Mouse (Mus musculus): Measurements from ENCODE around the gene Slc12a1. TPM values are rescaled to one million over a fixed set of nuclear protein-coding genes. Genes with fewer than 3 reads are reported as not detected.
A peak's percentile ranks its signal among the peaks of the same experiment; 100 is the strongest.

Gene Slc12a1
- total and polyA plus RNA-seq, 2 experiments from 2014 or later: not detected

DNA sequence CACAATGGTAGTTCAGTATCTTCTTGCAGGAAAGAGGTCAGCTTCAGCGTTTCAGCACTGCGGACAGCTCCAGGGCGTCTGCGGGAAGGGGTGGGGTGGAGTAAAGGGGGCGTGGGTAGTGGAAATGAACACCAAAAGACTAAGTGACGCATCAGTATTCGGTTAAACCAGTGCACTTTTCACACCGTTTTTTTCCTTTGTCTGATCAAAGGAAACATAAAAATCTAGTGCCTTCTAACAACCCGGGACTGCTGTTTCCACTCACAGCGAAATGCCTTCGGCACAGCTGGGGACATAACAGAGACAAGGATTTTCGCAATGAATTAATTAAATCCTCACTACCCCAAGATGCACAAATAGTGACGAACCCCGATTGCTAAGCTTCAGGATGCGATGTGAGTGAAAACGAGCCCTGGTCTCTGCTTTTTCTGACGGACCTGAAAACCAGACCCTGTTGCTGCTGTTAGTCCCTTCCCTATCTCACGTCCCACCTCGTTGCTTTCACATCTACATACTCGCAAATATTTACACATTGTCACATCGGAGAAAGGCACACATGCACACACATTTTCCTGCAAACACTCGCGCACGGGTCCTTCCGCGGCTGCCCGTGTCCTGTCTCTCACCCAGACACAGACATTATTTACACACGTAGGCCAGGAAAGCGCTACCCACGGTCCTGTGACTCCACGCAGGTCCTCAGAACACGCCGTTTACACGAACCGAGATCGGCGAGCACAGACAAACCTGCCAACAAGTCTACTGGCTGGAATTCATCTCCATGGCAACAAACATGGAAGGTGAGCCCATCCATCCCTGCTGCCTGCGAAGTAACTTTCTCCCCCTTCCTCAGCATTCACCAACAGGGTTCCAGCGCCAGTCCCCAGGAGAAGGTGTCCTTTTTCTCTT is 16.1 kb upstream of the Slc12a1 start, which contains the start of gene Ctxn2:
Gene Ctxn2 (plus strand): TSS at position 790 of the 909 bp plus-strand sequence.
- H3K9me3 ChIP-seq (replicated peaks; ENCODE audit: control insufficient read depth, low read length): no peaks in the 10 kb centered on the region
- peak within 1 kb of the TSS; percentile 60 for H3K4me2 ChIP-seq (ENCODE audit: low read depth, low read length)
- 0 out of 2 replicates have a peak, but pooled peaks have one; percentile 57 for ATAC-seq (ENCODE audit: insufficient read depth, low read depth)
- no peaks in the 10 kb centered on the region for H3K36me3 ChIP-seq (replicated peaks; ENCODE audit: control insufficient read depth, insufficient read depth, low read length)
- H3K27ac ChIP-seq (ENCODE audit: low read depth): no peak within 1 kb of the TSS
- WGBS: 2% methylated on average over 39 of the region's 39 CpGs
- H3K4me3 ChIP-seq (ENCODE audit: low read depth, low read length): peak within 1 kb of the TSS; percentile 37
- H3K9ac ChIP-seq (replicated peaks; ENCODE audit: low read depth, low read length): no peak within 1 kb of the TSS
- no peak for TF ChIP-seq EP300 (IDR thresholded peaks at IDR 0.05; ENCODE audit: low read depth)
- no peak for TF ChIP-seq CTCF (IDR thresholded peaks at IDR 0.05; ENCODE audit: low read depth)
- peak; percentile 67 for DNase-seq (ENCODE audit: low spot score)
- H3K27me3 ChIP-seq (ENCODE audit: control insufficient read depth, insufficient read depth, low read length): peaks cover 9% of the 10 kb centered on the region; the same call in 1 of the 2 replicates
- peaks cover 10% of the 10 kb centered on the region for H3K4me1 ChIP-seq (ENCODE audit: control insufficient read depth, insufficient read depth)

GRCm38 (mm10) chr2:125136846-125137245 is 15.5 kb upstream of the Slc12a1 start:
- TF ChIP-seq CTCF (IDR thresholded peaks at IDR 0.05; ENCODE audit: low read depth): no peak
- TF ChIP-seq EP300 (IDR thresholded peaks at IDR 0.05; ENCODE audit: low read depth): no peak

GRCm38 (mm10) chr2:125142336-125142735 is 10.0 kb upstream of the Slc12a1 start:
- ATAC-seq (ENCODE audit: insufficient read depth, low read depth): no peak
- Histone ChIP-seq H3K36me3 (replicated peaks; ENCODE audit: control insufficient read depth, insufficient read depth, low read length) (no peaks in the 10 kb centered on the region), H3K4me3 (ENCODE audit: low read depth, low read length) (no peak overlapping the region), H3K9me3 (replicated peaks; ENCODE audit: control insufficient read depth, low read length) (no peaks in the 10 kb centered on the region), H3K4me1 (ENCODE audit: control insufficient read depth, insufficient read depth) (no peaks in the 10 kb centered on the region), H3K4me2 (ENCODE audit: low read depth, low read length) (no peak overlapping the region), H3K9ac (replicated peaks; ENCODE audit: low read depth, low read length) (no peak overlapping the region), H3K27me3 (ENCODE audit: control insufficient read depth, insufficient read depth, low read length) (no peaks in the 10 kb centered on the region; the same call in 1 of the 2 replicates), H3K27ac (ENCODE audit: low read depth) (no peak overlapping the region)
- TF ChIP-seq EP300 (IDR thresholded peaks at IDR 0.05; ENCODE audit: low read depth) (no peak), CTCF (IDR thresholded peaks at IDR 0.05; ENCODE audit: low read depth) (no peak)
- no peak for DNase-seq (ENCODE audit: low spot score)

More at GRCm38 (mm10) chr2:125136846-125137245, 15.5 kb upstream of the Slc12a1 start:
- Histone ChIP-seq H3K4me1 (ENCODE audit: control insufficient read depth, insufficient read depth) (peaks cover 10% of the 10 kb centered on the region), H3K4me3 (ENCODE audit: low read depth, low read length) (no peak overlapping the region), H3K9ac (replicated peaks; ENCODE audit: low read depth, low read length) (no peak overlapping the region), H3K27ac (ENCODE audit: low read depth) (no peak overlapping the region), H3K9me3 (replicated peaks; ENCODE audit: control insufficient read depth, low read length) (no peaks in the 10 kb centered on the region), H3K36me3 (replicated peaks; ENCODE audit: control insufficient read depth, insufficient read depth, low read length) (no peaks in the 10 kb centered on the region), H3K4me2 (ENCODE audit: low read depth, low read length) (peak overlapping the region; percentile 60; the same call in 1 of the 2 replicates), H3K27me3 (ENCODE audit: control insufficient read depth, insufficient read depth, low read length) (peaks cover 9% of the 10 kb centered on the region; the same call in 1 of the 2 replicates)
- DNase-seq (ENCODE audit: low spot score) (no peak), ATAC-seq (ENCODE audit: insufficient read depth, low read depth) (no peak)
- WGBS: 26% methylated on average over 7 of the region's 7 CpGs

- ATAC-seq (ENCODE audit: insufficient read depth, low read depth) (no peak), DNase-seq (ENCODE audit: low spot score) (no peak)
- no peaks in the 10 kb centered on the region for H3K27me3 ChIP-seq (ENCODE audit: control insufficient read depth, insufficient read depth, low read length)
- H3K9me3 ChIP-seq (replicated peaks; ENCODE audit: control insufficient read depth, low read length): no peaks in the 10 kb centered on the region
- H3K4me2 ChIP-seq (ENCODE audit: low read depth, low read length): no peak overlapping the region
- no peaks in the 10 kb centered on the region for H3K36me3 ChIP-seq (replicated peaks; ENCODE audit: control insufficient read depth, insufficient read depth, low read length)
- no peaks in the 10 kb centered on the region for H3K4me1 ChIP-seq (ENCODE audit: control insufficient read depth, insufficient read depth)
- 82% methylated on average over 9 of the region's 9 CpGs for WGBS
- H3K27ac ChIP-seq (ENCODE audit: low read depth): no peak overlapping the region
- TF ChIP-seq EP300 (IDR thresholded peaks at IDR 0.05; ENCODE audit: low read depth) (no peak), CTCF (IDR thresholded peaks at IDR 0.05; ENCODE audit: low read depth) (no peak)
- H3K4me3 ChIP-seq (ENCODE audit: low read depth, low read length): no peak overlapping the region
- no peak overlapping the region for H3K9ac ChIP-seq (replicated peaks; ENCODE audit: low read depth, low read length)
Observed at GRCm38 (mm10) chr2:125154294-125154693, 2.0 kb downstream of the Slc12a1 start.

- Histone ChIP-seq H3K27ac (ENCODE audit: low read depth) (no peak overlapping the region), H3K36me3 (replicated peaks; ENCODE audit: control insufficient read depth, insufficient read depth, low read length) (no peaks in the 10 kb centered on the region), H3K4me2 (ENCODE audit: low read depth, low read length) (no peak overlapping the region), H3K4me1 (ENCODE audit: control insufficient read depth, insufficient read depth) (no peaks in the 10 kb centered on the region), H3K9ac (replicated peaks; ENCODE audit: low read depth, low read length) (no peak overlapping the region), H3K9me3 (replicated peaks; ENCODE audit: control insufficient read depth, low read length) (no peaks in the 10 kb centered on the region), H3K27me3 (ENCODE audit: control insufficient read depth, insufficient read depth, low read length) (no peaks in the 10 kb centered on the region), H3K4me3 (ENCODE audit: low read depth, low read length) (no peak overlapping the region)
- no peak for ATAC-seq (ENCODE audit: insufficient read depth, low read depth)
- TF ChIP-seq EP300 (IDR thresholded peaks at IDR 0.05; ENCODE audit: low read depth) (no peak), CTCF (IDR thresholded peaks at IDR 0.05; ENCODE audit: low read depth) (no peak)
- no peak for DNase-seq (ENCODE audit: low spot score)
- 11% methylated on average over 2 of the region's 2 CpGs for WGBS
Observed at GRCm38 (mm10) chr2:125155504-125155903, 3.2 kb downstream of the Slc12a1 start.

Data from heart, postnatal 0 days (tissue).